Mouse (Mus musculus): ENCODE results near the gene Psmc6.

Psmc6 gene

DNA sequence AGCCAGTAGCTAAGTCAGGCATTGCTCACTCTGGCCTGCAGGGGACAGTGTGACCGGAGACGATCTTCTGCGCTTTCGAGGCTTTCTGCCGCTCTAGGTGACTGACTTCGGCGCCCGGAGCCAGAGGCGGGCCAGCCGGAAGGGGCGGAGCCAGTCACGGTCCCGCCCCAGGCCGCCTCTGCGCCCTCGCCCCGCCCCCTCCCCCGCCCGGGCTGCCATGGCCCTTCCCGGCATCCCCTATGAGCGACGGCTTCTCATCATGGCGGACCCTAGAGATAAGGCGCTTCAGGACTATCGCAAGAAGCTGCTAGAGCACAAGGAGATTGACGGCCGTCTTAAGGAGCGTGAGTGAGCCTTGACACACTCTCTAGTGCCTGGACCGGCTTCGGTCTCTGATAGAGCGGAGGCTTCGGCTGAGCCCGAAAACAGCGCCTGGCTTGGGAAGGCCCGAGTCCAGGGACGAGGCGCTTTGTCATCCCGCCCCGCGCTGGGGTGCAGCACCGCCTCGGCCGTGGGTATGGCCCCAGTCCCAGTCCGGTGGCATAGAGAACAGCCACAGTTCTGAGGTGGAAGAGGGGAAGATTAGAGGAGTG is at the start of gene Psmc6:
Psmc6 (plus strand) TSS at position 200 of the 593 bp plus-strand sequence.
- peak; percentile 85 to 92 for DNase-seq (ENCODE audit: low spot score in 2 of 2)

DNA sequence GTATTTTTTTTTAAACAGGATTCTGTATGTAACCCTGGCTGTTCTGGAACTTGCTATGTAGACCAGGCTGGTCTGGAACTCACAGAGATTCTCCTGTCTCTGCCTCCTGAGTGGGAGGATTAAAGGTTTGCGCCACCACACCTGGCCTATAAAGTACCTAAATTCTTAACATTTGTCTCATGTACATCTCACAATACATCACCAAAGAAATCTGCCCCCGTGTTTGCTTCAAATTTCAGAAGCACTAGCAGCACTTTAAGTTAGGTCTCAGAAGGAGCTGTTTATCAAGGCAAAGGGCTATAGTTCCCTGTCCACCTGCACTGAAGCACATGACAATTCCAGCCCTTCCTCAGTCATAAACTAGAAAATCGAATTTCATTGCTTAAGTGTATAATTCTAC is 47.5 kb upstream of the Psmc6 start:
- no peak for DNase-seq (ENCODE audit: low spot score in 2 of 2)

DNA sequence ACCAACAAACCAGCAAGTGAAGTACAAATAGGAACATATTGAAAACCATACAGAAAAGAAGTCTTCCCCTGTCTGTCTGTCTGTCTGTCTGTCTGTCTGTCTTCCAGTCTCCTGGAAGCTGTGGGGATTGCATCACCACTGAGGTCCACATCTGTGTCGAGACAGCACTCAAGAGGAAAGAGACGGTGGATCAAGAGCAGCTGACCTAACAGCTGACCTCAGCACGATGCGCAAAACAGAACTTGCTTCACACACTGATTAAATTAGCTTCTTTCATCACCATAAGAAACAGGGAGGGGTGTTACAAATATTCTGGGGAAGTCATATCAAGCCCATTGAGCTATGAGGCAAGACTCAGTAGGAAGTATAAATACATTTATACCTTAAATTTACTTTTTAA is 38.0 kb upstream of the Psmc6 start:
- DNase-seq (ENCODE audit: low spot score in 2 of 2) = peak in 1 of 2 experiments; percentile 4

DNA sequence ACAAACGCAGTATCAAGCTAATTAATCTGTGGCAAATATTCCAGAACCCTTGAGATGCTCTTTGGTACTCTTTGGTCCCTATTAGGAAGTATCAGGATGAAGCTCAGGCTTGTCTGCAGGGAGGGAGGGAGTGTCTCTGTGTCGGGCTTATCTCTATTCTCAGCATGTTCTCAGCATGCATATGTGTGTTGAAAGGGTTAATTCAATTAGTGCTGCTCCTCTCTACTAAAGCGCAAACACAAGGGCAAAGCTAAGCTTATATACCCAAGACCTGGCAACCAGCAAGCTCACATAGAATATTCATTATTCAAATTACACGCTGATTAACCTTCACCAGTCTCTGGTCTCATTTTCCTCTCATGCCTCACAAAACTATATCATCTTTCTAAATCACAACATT is 25.6 kb upstream of the Psmc6 start:
- no peak for DNase-seq (ENCODE audit: low spot score in 2 of 2)

DNA sequence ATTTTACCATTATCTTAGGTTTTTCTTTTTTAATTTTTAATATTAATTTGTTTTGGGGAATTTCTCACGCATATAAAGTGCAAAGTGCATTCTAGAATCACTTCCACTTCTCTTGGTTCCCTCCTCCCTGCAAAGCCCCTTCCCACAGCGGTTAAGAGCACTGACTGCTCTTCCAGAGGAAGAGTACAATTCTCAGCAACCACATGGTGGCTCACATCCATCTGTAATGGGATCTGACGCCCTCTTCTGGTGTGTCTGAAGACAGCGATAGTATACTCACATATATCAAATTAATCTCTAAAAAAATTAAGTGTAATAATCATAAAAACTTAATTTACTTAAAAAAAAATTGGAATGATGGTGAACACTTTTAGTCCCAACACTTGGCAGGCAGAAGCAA is 25.2 kb upstream of the Psmc6 start:
- DNase-seq (ENCODE audit: low spot score in 2 of 2) = no peak

DNA sequence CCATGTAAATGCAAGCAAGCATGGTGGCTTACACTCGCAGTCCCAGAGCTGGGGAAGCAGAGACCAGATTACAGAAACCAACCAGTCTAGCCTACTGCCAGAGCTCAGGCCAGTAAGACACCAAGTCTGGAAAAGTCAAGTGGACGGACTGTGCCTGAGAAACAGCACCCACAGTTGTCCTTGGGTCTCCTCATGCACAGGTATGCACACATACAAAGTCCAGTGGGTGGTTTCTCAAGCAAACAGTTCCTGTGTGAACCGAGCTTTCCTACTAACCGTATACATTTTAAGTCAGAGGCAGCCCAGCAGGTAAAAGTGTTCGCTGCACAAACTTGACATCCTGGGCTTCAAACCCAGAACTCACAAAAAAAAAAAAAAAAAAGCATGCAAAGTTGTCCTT is 23.7 kb upstream of the Psmc6 start:
- DNase-seq (ENCODE audit: low spot score in 2 of 2) = no peak

DNA sequence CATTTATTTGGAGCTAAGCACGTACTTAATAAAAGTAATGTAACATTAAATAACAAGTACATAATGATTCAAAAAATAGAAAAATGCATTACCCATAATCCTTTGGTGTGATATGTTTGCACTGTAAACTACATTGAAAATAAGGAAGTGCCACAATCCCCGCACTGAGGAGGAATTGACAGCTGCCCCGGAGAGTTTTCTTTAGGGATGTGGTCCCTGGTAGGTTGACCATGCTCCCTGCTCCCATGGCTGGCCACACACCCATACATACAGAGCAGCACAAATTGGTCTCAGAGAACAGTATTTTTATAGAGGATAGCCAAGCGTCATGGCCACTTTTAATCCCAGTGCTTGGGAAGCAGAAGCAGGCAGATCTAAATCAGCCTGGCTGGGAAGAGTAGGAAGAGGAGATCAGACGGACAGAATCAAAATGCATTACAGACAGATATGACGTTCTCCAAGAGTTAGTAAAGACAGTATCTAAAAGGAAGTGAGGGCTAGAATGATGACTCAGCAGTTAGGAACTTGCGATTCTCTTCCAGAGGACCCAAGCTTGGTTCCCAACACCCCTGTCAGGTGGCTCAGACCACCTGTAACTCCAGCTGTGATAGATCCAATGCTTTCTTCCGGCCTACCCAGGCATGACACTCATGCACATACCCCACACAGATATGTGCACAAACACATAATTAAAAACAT is 21.8 kb upstream of the Psmc6 start:
- no peak for DNase-seq (ENCODE audit: low spot score in 2 of 2)

DNA sequence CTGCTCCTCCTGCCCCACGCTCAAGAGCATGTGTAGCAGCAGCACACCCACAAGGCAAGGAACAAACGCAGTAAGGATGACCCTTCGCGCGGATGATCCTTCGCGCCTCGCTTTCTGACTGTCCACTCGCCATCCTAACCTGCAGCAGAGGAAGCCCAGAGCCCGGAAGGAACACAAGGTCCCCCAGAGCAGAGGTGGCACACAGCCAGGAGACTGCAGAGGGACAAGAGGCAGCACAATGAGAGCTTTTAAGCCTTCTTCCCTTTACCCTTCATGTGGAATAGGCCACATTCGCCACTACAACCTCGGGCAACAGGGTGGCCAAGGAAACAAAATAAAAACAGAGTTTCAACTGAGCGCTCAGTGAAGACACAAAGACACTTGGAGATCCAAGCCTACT is 19.9 kb upstream of the Psmc6 start:
- no peak for DNase-seq (ENCODE audit: low spot score in 2 of 2)

DNA sequence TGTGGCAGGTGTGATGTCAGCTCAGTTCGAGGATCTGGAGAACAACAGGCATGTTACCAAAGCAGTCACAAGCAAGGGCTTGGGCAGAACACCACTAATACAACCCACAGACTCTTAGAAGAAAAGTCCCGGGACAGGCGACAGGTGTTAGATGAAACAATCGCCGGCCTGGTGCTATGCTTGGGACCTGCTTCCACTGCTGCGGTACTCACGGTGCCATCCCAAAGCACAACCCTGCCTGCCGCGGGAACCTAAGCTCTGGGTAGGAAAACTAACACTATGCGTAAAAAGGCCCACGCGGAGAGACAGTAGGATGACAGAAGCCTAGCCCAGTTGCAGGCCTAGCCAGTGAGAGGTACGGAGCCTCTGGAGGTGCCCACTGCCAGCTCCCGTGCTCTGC is 19.5 kb upstream of the Psmc6 start:
- DNase-seq (ENCODE audit: low spot score in 2 of 2) = no peak

DNA sequence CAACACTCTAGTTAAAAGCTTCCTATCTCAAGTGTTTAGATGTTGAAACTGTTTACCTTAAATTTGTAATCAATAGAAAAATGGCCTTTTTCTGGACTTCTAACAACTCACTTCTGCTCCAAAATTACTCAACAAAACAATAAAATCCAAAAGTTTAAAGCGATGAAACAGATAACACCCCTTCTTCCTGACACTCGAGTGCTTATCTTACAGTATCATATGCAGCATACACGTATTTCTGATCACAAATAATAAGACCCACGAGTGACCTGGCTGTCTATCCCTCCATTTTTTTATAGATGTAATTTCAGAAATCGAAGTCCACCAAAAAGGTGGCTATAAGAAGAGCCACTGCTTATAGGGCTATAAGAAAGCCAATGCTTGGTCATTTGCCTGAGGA is 12.7 kb upstream of the Psmc6 start:
- DNase-seq (ENCODE audit: low spot score in 2 of 2) = no peak

DNA sequence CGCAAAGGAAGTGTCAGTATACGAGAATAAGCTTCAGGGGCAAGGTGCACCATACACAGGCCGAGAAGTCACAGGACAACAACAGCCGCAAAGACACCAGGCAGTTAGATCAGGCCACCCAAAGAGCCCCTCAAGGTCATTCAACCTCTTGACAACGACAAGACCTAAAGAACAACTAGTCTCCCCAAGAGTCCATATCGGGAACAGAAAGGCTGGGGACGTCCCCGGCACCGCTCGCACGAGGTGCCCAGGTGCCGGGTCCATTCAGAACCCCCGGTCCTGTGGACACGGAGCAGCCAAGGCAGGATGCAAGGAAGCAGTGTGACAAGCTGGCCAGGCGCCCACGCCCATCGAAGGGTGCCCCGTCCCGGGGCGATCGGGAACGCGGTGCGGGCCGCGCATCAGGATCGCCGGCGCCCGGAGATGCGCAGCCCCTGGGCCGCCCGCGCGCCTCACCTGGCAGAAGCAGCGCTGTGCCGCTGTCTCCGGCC is 11.6 kb upstream of the Psmc6 start:
- DNase-seq (ENCODE audit: low spot score in 2 of 2) = peak; percentile 5 to 23

DNA sequence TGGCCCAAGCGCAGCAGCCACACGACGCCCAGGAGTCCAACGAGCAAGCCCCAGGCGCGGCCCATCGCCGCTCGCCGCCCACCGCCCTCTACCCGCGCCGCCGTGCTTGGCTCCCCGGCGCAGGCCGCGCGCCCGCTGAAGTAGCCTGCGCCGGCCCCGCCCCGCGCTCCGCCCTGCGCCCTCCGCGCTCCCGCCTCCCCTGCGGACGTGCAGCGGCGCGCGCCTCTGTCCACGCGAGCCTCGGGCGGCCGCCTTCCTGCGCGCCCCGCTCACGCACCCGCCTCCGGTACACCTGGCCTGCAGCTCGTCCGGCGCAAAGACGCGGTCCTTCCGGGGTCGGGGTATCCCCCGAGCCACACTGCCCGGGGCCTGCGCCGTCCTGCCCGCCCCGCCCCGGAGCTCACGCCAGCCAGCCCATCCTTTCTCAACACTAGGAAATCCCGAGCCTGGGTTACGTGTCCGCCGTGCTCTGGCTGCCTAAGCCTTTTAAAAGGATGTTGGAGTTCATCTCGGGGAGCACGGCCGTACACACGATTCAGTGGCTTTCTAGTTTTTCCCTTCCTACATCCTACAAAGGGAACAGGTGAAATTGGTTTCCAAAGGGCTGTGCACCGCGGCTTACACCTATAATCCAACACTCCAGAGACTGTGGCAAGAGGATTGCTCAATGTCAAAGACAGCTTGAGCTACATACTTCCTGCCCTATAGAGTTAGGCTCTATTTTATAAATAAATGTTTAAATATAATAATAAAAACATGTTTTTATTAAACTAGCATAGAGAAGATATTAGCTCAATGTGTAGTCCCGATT is 11.0 kb upstream of the Psmc6 start, which contains the start of gene Ero1l:
Ero1l (minus strand) TSS at position 346 of the 811 bp plus-strand sequence.
- DNase-seq (ENCODE audit: low spot score in 2 of 2) = peak; percentile 88 to 89

DNA sequence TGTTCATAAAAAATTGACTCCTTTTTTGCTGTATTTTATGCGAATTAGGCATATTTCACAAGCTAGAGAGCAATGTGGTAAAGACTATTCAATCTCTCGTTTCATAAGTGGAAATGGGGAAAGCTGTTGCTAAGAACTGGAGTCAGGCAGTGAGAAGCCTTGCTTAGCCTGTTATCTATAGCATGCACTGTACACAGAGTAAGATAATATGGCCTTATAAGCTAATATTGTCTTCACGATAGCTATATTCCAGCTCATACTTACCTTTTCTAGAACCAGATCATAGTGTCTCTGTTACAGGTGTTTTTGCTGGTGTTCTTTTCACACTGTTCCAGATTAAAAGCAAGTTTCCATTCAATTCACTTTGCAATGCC is 10.4 kb upstream of the Psmc6 start:
- DNase-seq (ENCODE audit: low spot score in 2 of 2) = no peak

DNA sequence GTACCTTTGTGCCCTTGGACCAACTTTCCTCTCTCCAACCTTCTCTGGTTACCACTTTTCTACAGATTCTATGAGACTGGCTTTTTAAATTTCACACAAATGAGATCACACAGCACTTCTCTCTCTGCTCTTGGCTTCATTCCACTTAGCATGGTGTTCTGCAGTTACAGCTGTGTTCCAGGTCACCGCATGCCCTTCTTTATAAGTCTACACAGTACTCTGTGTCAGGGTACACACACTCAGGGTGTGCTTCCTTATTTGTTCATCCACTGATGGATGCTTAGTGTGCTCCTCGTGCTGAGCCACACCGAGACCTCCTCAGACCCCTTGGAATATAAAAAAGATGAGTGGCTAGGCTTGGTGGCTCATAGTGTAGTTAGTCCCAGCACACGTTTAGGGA is 9.5 kb upstream of the Psmc6 start:
- no peak for DNase-seq (ENCODE audit: low spot score in 2 of 2)

DNA sequence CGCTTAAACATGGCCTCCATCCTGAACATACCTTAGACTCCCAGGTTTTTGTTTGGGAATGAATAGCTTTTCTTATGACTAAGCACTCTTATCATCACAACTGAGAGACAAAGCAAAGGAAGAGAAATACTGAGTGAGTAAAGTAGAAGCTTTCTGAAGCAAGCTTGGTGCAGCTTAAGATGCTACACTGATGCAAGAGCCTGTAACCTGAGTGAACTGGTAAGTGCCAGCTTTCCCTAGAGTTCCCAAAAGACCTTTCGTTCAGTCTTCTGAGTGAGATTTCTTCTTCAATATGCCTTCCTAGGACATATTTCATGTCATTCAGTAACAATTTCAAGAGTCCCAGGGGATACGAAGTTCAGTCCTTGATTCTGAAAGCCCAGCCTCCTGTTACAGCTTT is 8.5 kb upstream of the Psmc6 start:
- no peak for DNase-seq (ENCODE audit: low spot score in 2 of 2)

DNA sequence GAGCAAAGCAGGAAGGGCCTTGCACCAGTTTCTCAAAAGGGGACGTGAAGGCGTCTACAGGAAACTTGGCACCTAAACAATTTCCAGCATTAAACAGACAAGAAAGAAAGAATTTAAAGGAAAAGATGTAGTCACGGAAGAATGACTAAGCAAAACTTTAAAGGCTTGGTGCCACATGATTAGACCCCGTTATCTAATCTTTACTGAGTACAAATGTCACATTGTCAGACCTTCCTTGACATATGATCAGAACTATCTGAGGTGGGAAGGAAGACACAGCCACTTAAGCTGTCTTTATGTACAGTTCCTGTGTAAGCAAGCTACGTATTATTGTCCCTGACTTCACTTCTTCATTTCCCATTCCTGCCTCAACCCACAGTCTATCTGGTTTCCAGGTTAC is 8.0 kb upstream of the Psmc6 start:
- no peak for DNase-seq (ENCODE audit: low spot score in 2 of 2)

DNA sequence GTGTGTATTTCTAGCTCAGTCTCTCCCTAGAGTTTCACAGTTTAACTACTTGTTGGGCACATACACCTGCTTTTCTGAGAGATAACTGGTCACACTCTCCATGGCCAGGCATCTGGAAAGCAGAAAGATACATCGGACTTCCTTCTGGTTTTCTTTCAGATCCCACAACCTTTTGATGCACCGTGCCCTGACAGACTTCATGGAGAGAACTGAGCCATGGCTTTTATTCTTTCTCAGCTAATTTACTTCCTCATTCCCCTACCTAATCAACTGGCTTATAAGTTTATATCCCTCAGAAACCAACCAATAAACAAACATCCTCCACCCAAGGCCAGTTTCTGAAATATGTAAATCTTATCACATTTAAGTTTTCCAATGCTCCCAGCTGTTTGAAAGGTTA is 7.1 kb upstream of the Psmc6 start:
- DNase-seq (ENCODE audit: low spot score in 2 of 2) = no peak

DNA sequence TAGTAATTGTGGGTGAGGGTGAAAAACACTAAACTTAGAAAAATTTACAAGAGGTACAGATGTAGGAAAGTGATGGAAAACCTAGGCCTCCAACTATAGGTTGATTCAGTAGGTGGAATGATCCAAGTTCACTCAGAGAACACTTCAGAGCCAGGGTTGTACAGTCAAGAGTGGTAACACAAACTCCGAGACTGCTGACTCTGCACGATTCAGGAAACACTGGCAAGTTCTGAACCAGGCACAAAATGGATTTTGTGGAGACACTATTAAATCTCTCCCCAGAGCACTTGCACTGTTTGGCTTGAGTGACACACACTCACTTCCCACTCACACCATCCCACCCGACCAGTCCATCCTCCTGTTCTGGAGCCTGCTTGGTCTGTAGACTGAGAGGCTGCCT is 6.3 kb upstream of the Psmc6 start:
- DNase-seq (ENCODE audit: low spot score in 2 of 2) = no peak

DNA sequence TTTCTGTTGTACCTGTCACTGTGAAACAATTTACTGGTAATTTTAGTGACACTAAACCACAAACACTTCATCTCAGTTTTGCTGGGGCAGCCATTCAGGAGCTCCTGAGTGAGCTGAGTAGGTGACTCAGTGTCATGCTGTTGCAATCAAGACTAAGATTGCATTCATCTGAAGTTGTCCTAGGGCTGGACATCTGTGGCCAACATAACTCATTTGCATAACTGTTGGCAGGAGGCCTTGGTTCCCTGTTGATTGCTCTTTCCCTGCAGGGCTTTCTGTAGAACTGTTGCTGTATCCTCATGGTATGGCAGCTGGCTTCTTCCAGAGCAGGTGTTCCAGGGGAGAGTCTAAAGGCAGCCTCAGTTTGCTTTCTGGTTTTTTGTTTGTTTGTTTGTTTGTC is 4.1 kb upstream of the Psmc6 start:
- DNase-seq (ENCODE audit: low spot score in 2 of 2) = no peak

DNA sequence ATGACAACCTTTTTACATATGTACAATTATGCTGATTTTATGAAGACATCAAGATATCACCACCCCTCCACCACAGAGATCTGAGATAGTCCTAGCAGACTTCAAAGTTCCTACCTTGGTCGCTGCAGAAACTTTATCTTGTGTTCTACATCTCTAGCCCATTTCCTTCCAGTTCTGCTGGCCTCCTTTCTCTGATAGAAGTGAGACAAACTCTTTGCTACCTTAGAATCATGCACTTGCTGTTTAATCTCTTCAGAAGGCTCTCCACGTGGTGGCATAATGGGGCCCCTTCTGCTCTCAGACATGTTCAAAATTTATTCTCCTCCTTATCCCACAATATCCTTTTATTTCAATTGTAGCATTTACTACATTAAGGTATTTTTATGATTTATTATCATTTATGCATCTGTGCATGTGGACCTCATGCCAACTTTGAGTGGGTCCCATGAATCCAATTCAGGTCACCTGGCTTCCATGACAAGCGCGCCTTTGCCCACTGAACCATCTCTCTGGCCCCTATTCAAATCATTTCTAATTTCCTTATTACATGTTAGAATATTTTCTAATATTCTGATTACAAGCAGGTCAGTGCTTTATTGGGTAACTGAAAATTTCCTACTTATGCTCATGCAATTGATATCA is 1.4 kb upstream of the Psmc6 start:
- DNase-seq (ENCODE audit: low spot score in 2 of 2) = no peak

DNA sequence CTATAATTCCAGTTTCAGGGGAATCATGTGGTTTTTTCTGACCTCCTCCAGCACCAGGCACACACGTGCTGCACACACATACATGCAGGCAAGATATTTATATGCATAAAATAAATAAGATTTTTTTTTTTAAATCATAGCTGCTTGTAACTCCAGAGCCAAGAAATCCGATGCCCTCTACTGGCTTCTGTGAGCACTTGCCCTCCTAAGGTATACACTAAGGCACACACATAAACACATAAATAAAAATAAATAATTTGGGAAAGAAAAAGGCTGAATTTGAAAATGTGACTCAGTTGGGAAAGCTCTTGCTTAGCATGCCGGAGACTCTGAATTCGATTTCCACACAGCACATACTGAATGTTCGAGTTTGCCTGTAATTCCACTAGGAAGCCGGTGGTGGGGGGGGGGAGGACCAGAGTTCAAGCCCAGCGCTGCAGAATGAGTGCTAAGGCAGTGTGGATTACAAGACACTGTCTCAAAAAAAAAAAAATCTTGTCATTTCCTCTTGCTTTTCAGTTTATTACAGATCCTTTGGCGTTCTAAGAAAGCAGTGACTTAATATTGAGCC is 485 bp upstream of the Psmc6 start:
- DNase-seq (ENCODE audit: low spot score in 2 of 2) = no peak

All from heart, adult 9 months (tissue).